Mouse (Mus musculus): ENCODE measurements around the gene Cfap43. TPM values are rescaled to one million over a fixed set of nuclear protein-coding genes. Genes with fewer than 3 reads are reported as not detected.

Gene Cfap43
- polyA plus RNA-seq, 1 experiment from 2014 or later = 0.19 TPM

- no peak overlapping the region for H3K27ac ChIP-seq (ENCODE audit: low read depth, low read length)
- H3K4me1 ChIP-seq (ENCODE audit: control insufficient read depth, insufficient read depth, low read length) = no peaks in the 10 kb centered on the region; the same call in 1 of the 2 replicates
- H3K4me3 ChIP-seq (ENCODE audit: low read depth, low read length) = no peak overlapping the region
- no peak for DNase-seq (ENCODE audit: low spot score)
- no peak overlapping the region for H3K9ac ChIP-seq (ENCODE audit: low read length)
- no peaks in the 10 kb centered on the region for H3K36me3 ChIP-seq (ENCODE audit: control insufficient read depth, insufficient read depth, low read length)
- no peaks in the 10 kb centered on the region for H3K9me3 ChIP-seq (ENCODE audit: control insufficient read depth, low read length)
- no peak overlapping the region for H3K4me2 ChIP-seq (ENCODE audit: low read depth)
- no peaks in the 10 kb centered on the region for H3K27me3 ChIP-seq (ENCODE audit: control insufficient read depth, insufficient read depth, low read length)
- 88% methylated on average over 11 of the region's 11 CpGs for WGBS
- no peak for ATAC-seq (ENCODE audit: insufficient read depth, low FRiP score, low TSS enrichment)
Observed at GRCm38 (mm10) chr19:47885886-47886285, 33.2 kb downstream of the Cfap43 start.

- Histone ChIP-seq H3K9ac (ENCODE audit: low read length) (no peak overlapping the region), H3K9me3 (ENCODE audit: control insufficient read depth, low read length) (no peaks in the 10 kb centered on the region), H3K4me3 (ENCODE audit: low read depth, low read length) (no peak overlapping the region), H3K36me3 (ENCODE audit: control insufficient read depth, insufficient read depth, low read length) (no peaks in the 10 kb centered on the region), H3K27me3 (ENCODE audit: control insufficient read depth, insufficient read depth, low read length) (no peaks in the 10 kb centered on the region), H3K4me1 (ENCODE audit: control insufficient read depth, insufficient read depth, low read length) (no peaks in the 10 kb centered on the region; the same call in 1 of the 2 replicates), H3K4me2 (ENCODE audit: low read depth) (no peak overlapping the region), H3K27ac (ENCODE audit: low read depth, low read length) (no peak overlapping the region)
- ATAC-seq (ENCODE audit: insufficient read depth, low FRiP score, low TSS enrichment) = no peak
- WGBS = 72% methylated on average over 7 of the region's 7 CpGs
- DNase-seq (ENCODE audit: low spot score) = no peak
Observed at GRCm38 (mm10) chr19:47885191-47885743, 33.8 kb downstream of the Cfap43 start.

- DNase-seq (ENCODE audit: low spot score) (no peak), ATAC-seq (ENCODE audit: insufficient read depth, low FRiP score, low TSS enrichment) (no peak)
Observed at GRCm38 (mm10) chr19:47884296-47885085, 34.6 kb downstream of the Cfap43 start.

GRCm38 (mm10) chr19:47882882-47883254 lies 36.2 kb downstream of the Cfap43 start:
- Histone ChIP-seq H3K9ac (ENCODE audit: low read length) (0 out of 2 replicates have a peak overlapping the region, but pooled peaks have one; percentile 15), H3K9me3 (ENCODE audit: control insufficient read depth, low read length) (no peaks in the 10 kb centered on the region), H3K4me1 (ENCODE audit: control insufficient read depth, insufficient read depth, low read length) (no peaks in the 10 kb centered on the region; the same call in 1 of the 2 replicates), H3K27me3 (ENCODE audit: control insufficient read depth, insufficient read depth, low read length) (no peaks in the 10 kb centered on the region), H3K36me3 (ENCODE audit: control insufficient read depth, insufficient read depth, low read length) (no peaks in the 10 kb centered on the region), H3K4me2 (ENCODE audit: low read depth) (no peak overlapping the region), H3K4me3 (ENCODE audit: low read depth, low read length) (no peak overlapping the region), H3K27ac (ENCODE audit: low read depth, low read length) (no peak overlapping the region)
- DNase-seq (ENCODE audit: low spot score) (no peak), ATAC-seq (ENCODE audit: insufficient read depth, low FRiP score, low TSS enrichment) (peak; percentile 29)
- 59% methylated on average over 9 of the region's 9 CpGs for WGBS

More at GRCm38 (mm10) chr19:47884296-47885085, 34.6 kb downstream of the Cfap43 start:
- WGBS = 83% methylated on average over 13 of the region's 13 CpGs
- Histone ChIP-seq H3K9ac (ENCODE audit: low read length) (no peak overlapping the region), H3K27me3 (ENCODE audit: control insufficient read depth, insufficient read depth, low read length) (no peaks in the 10 kb centered on the region), H3K27ac (ENCODE audit: low read depth, low read length) (no peak overlapping the region), H3K4me1 (ENCODE audit: control insufficient read depth, insufficient read depth, low read length) (no peaks in the 10 kb centered on the region; the same call in 1 of the 2 replicates), H3K4me3 (ENCODE audit: low read depth, low read length) (no peak overlapping the region), H3K9me3 (ENCODE audit: control insufficient read depth, low read length) (no peaks in the 10 kb centered on the region), H3K4me2 (ENCODE audit: low read depth) (no peak overlapping the region), H3K36me3 (ENCODE audit: control insufficient read depth, insufficient read depth, low read length) (no peaks in the 10 kb centered on the region)

GRCm38 (mm10) chr19:47882151-47882881 lies 36.8 kb downstream of the Cfap43 start:
- no peak overlapping the region for H3K9ac ChIP-seq (ENCODE audit: low read length)
- no peak overlapping the region for H3K4me2 ChIP-seq (ENCODE audit: low read depth)
- ATAC-seq (ENCODE audit: insufficient read depth, low FRiP score, low TSS enrichment) (peak; percentile 70), DNase-seq (ENCODE audit: low spot score) (peak; percentile 91)
- no peaks in the 10 kb centered on the region for H3K27me3 ChIP-seq (ENCODE audit: control insufficient read depth, insufficient read depth, low read length)
- 31% methylated on average over 11 of the region's 11 CpGs for WGBS
- H3K36me3 ChIP-seq (ENCODE audit: control insufficient read depth, insufficient read depth, low read length) = no peaks in the 10 kb centered on the region
- H3K4me1 ChIP-seq (ENCODE audit: control insufficient read depth, insufficient read depth, low read length) = no peaks in the 10 kb centered on the region; the same call in 1 of the 2 replicates
- H3K9me3 ChIP-seq (ENCODE audit: control insufficient read depth, low read length) = no peaks in the 10 kb centered on the region
- no peak overlapping the region for H3K4me3 ChIP-seq (ENCODE audit: low read depth, low read length)
- no peak overlapping the region for H3K27ac ChIP-seq (ENCODE audit: low read depth, low read length)

- no peaks in the 10 kb centered on the region for H3K36me3 ChIP-seq (ENCODE audit: control insufficient read depth, insufficient read depth, low read length)
- DNase-seq (ENCODE audit: low spot score) (no peak), ATAC-seq (ENCODE audit: insufficient read depth, low FRiP score, low TSS enrichment) (no peak)
- H3K4me3 ChIP-seq (ENCODE audit: low read depth, low read length) = no peak overlapping the region
- H3K4me1 ChIP-seq (ENCODE audit: control insufficient read depth, insufficient read depth, low read length) = no peaks in the 10 kb centered on the region; the same call in 1 of the 2 replicates
- no peak overlapping the region for H3K4me2 ChIP-seq (ENCODE audit: low read depth)
- no peaks in the 10 kb centered on the region for H3K27me3 ChIP-seq (ENCODE audit: control insufficient read depth, insufficient read depth, low read length)
- H3K9ac ChIP-seq (ENCODE audit: low read length) = no peak overlapping the region
- H3K9me3 ChIP-seq (ENCODE audit: control insufficient read depth, low read length) = no peaks in the 10 kb centered on the region
- WGBS = 83% methylated on average over 7 of the region's 7 CpGs
- no peak overlapping the region for H3K27ac ChIP-seq (ENCODE audit: low read depth, low read length)
Observed at GRCm38 (mm10) chr19:47881538-47881937, 37.5 kb downstream of the Cfap43 start.

- H3K4me1 ChIP-seq (ENCODE audit: control insufficient read depth, insufficient read depth, low read length) = no peaks in the 10 kb centered on the region; the same call in 1 of the 2 replicates
- no peak overlapping the region for H3K27ac ChIP-seq (ENCODE audit: low read depth, low read length)
- H3K27me3 ChIP-seq (ENCODE audit: control insufficient read depth, insufficient read depth, low read length) = no peaks in the 10 kb centered on the region
- ATAC-seq (ENCODE audit: insufficient read depth, low FRiP score, low TSS enrichment) (no peak), DNase-seq (ENCODE audit: low spot score) (no peak)
- H3K9ac ChIP-seq (ENCODE audit: low read length) = no peak overlapping the region
- no peaks in the 10 kb centered on the region for H3K9me3 ChIP-seq (ENCODE audit: control insufficient read depth, low read length)
- no peak overlapping the region for H3K4me3 ChIP-seq (ENCODE audit: low read depth, low read length)
- no peaks in the 10 kb centered on the region for H3K36me3 ChIP-seq (ENCODE audit: control insufficient read depth, insufficient read depth, low read length)
- 83% methylated on average over 15 of the region's 15 CpGs for WGBS
- no peak overlapping the region for H3K4me2 ChIP-seq (ENCODE audit: low read depth)
Observed at GRCm38 (mm10) chr19:47876252-47876651, 42.8 kb downstream of the Cfap43 start.

GRCm38 (mm10) chr19:47871515-47871914 lies 47.6 kb downstream of the Cfap43 start:
- WGBS = 35% methylated on average over 10 of the region's 10 CpGs
- Histone ChIP-seq H3K36me3 (ENCODE audit: control insufficient read depth, insufficient read depth, low read length) (no peaks in the 10 kb centered on the region), H3K4me2 (ENCODE audit: low read depth) (no peak overlapping the region)

More at GRCm38 (mm10) chr19:47871515-47871914, 47.6 kb downstream of the Cfap43 start:
- Histone ChIP-seq H3K27me3 (ENCODE audit: control insufficient read depth, insufficient read depth, low read length) (no peaks in the 10 kb centered on the region), H3K9ac (ENCODE audit: low read length) (no peak overlapping the region), H3K4me1 (ENCODE audit: control insufficient read depth, insufficient read depth, low read length) (no peaks in the 10 kb centered on the region), H3K4me3 (ENCODE audit: low read depth, low read length) (no peak overlapping the region), H3K27ac (ENCODE audit: low read depth, low read length) (no peak overlapping the region), H3K9me3 (ENCODE audit: control insufficient read depth, low read length) (no peaks in the 10 kb centered on the region)
- no peak for ATAC-seq (ENCODE audit: insufficient read depth, low FRiP score, low TSS enrichment)
- DNase-seq (ENCODE audit: low spot score) = peak; percentile 44
